Comparison of ENCODE assay signal across 11 mouse cellular contexts in genomic region chr19:37370356-37370755, GRCm38 (mm10). TPM values are rescaled to one million over a fixed set of nuclear protein-coding genes. Genes with fewer than 3 reads are reported as not detected.
DNase-seq lines count a peak whose midpoint lies in the region; TF ChIP-seq lines count a peak whose summit lies in the region.
"Had no signal": no experiment of that assay in that cellular context is flagged by ENCODE, and none has a peak within 500 bp of the region (broad histone marks: within the 10 kb centered on the region; RNA-seq: fewer than 3 reads in every experiment).

No protein-coding gene starts in this region.

- no peak for TF ChIP-seq CTCF in kidney, adult 2 months (conservative IDR thresholded peaks at IDR 0.05; ENCODE audit: insufficient read depth, insufficient read length, low read depth, low read length)

- H3K4me1 ChIP-seq in kidney, adult 2 months (ENCODE audit: control insufficient read depth, insufficient read depth, low read length): peaks cover 2% of the 10 kb centered on the region; the same call in 1 of the 2 replicates

- H3K27me3 ChIP-seq in kidney, adult 2 months (replicated peaks; ENCODE audit: control insufficient read depth, insufficient read depth, low read length): no peaks in the 10 kb centered on the region
- H3K27me3 ChIP-seq: embryonic facial prominence, embryonic 15.5 days had no signal

- no peaks in the 10 kb centered on the region for H3K36me3 ChIP-seq in kidney, adult 2 months (ENCODE audit: control insufficient read depth, insufficient read depth, low read length)
- H3K36me3 ChIP-seq: embryonic facial prominence, embryonic 15.5 days had no signal

- no peak for TF ChIP-seq POLR2A in kidney, adult 2 months (IDR thresholded peaks at IDR 0.05; ENCODE audit: low read depth, low read length)

- peak; percentile 38 for DNase-seq in 416B (ENCODE audit: low read depth)
- DNase-seq in CD4-positive, CD25-positive, alpha-beta regulatory T cell, adult 2 months (ENCODE audit: low read depth, low spot score): peak; percentile 31
- DNase-seq in lung, postnatal 25 days (ENCODE audit: low spot score): peak; percentile 14
- DNase-seq in spleen, postnatal 36 days (ENCODE audit: low spot score in 2 of 2): peak; percentile 62 to 69
- DNase-seq in kidney, adult 11 months: no peak
- DNase-seq in kidney, adult 2 months: no peak
- DNase-seq in c-Kit-positive CD71-positive TER-119-positive erythroid progenitor cells, embryonic 14.5 days (ENCODE audit: low spot score): no peak
- DNase-seq: cerebellum, postnatal 36 days; heart, postnatal 36 days; lung, embryonic 14.5 days had no signal

- 82% methylated on average over 5 of the region's 5 CpGs for WGBS in kidney, adult 2 months

- H3K4me3 ChIP-seq in kidney, adult 2 months (ENCODE audit: insufficient read depth, low read depth, low read length): no peak overlapping the region
- H3K4me3 ChIP-seq: embryonic facial prominence, embryonic 15.5 days had no signal

- H3K27ac ChIP-seq in kidney, adult 2 months (ENCODE audit: insufficient read depth, low read depth, low read length): no peak overlapping the region
- H3K27ac ChIP-seq: embryonic facial prominence, embryonic 15.5 days had no signal

RNA-seq across cellular contexts. Expression of gene Kif11, which starts 5.8 kb away (rescaled TPM):
- polyA plus RNA-seq in kidney, adult 2 months (2012; rRNA removed): 0.18 and 0.30 TPM in 2 replicates

RNA-seq across cellular contexts. Expression of gene Ide, which starts 32.7 kb away (rescaled TPM):
- polyA plus RNA-seq in kidney, adult 2 months (2012; rRNA removed): 22.7 and 24.0 TPM in 2 replicates

Comparison
In these comparisons a context has a peak if more than half of its experiments do, and no peak if none do; other contexts are left out.
1. DNase-seq: peak in 416B (single experiment), CD4-positive, CD25-positive, alpha-beta regulatory T cell, adult 2 months (single experiment), lung, postnatal 25 days (single experiment) and spleen, postnatal 36 days (2 of 2); none in kidney, adult 11 months (single experiment), kidney, adult 2 months (single experiment) and c-Kit-positive CD71-positive TER-119-positive erythroid progenitor cells, embryonic 14.5 days (single experiment).